Mouse (Mus musculus): ENCODE data around the gene Pim1. TPM values are rescaled to one million over a fixed set of nuclear protein-coding genes. Genes with fewer than 3 reads are reported as not detected.

Pim1 gene
- polyA plus RNA-seq (2012; rRNA removed): 8.8 and 10.0 TPM in 2 replicates

DNA sequence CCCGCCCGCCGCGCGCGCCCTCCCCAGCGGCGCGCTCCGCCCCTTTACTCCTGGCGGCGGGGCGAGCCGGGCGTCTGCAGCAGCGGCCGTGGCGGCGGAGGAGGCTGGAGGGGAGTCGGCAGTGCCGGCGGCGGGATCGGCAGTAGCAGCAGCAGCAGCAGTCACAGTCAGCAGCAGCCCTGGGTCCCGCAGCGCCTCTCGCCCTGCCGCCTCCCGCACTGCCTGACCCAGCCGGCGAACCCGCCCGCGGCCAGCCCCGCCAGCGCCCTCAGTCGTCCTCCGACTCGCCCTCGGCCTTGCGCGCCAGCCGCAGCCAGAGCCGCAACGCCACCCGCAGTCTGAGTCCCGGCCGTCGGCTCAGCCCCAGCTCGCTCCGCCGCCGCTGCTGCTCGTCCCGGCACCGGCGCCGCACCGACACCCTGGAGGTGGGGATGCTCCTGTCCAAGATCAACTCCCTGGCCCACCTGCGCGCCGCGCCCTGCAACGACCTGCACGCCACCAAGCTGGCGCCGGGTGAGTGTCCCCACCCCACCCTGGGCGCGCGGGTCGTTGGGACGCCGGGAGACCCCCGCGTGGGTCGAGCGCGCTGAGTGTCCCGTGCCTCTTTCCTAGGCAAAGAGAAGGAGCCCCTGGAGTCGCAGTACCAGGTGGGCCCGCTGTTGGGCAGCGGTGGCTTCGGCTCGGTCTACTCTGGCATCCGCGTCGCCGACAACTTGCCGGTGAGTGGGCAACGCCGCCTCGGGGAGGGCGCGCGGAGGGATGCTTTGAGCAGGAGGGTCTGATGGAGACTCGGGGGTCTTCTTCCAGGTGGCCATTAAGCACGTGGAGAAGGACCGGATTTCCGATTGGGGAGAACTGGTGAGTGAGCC, at the start of gene Pim1:
Pim1 (plus strand) TSS at position 41 of the 869 bp plus-strand sequence.

Other genes starting within 250 kb of the Pim1 start
- gene Ppil1, start 226.6 kb upstream of the Pim1 start, polyA plus RNA-seq (2012; rRNA removed): 61.0 and 69.0 TPM in 2 replicates
- gene BC004004, start 222.0 kb upstream of the Pim1 start, polyA plus RNA-seq (2012; rRNA removed): 89.5 and 91.0 TPM in 2 replicates
- gene Pi16, start 173.1 kb upstream of the Pim1 start, polyA plus RNA-seq (2012; rRNA removed): 4.5 and 5.2 TPM in 2 replicates
- gene Mtch1, start 142.8 kb upstream of the Pim1 start, polyA plus RNA-seq (2012; rRNA removed): 659 and 663 TPM in 2 replicates
- gene Fgd2, start 129.8 kb upstream of the Pim1 start, polyA plus RNA-seq (2012; rRNA removed): 11.3 and 13.4 TPM in 2 replicates
- 0.03 TPM in 1 of 2 replicates, not detected in the other for gene Gm17657, start 58.9 kb downstream of the Pim1 start, polyA plus RNA-seq (2012; rRNA removed)
- 28.6 and 34.0 TPM in 2 replicates for gene Tbc1d22b, start 59.0 kb downstream of the Pim1 start, polyA plus RNA-seq (2012; rRNA removed)
- gene Tmem217, start 61.6 kb downstream of the Pim1 start, polyA plus RNA-seq (2012; rRNA removed): 0.19 TPM in 1 of 2 replicates, not detected in the other
- 64.6 and 65.2 TPM in 2 replicates for gene Rnf8, start 124.0 kb downstream of the Pim1 start, polyA plus RNA-seq (2012; rRNA removed)
- gene Gm28043, start 124.1 kb downstream of the Pim1 start, polyA plus RNA-seq (2012; rRNA removed): 3.0 and 3.2 TPM in 2 replicates
- 58.2 and 61.1 TPM in 2 replicates for gene Cmtr1, start 169.8 kb downstream of the Pim1 start, polyA plus RNA-seq (2012; rRNA removed)
- gene Ccdc167, start 226.3 kb downstream of the Pim1 start, polyA plus RNA-seq (2012; rRNA removed): 13.3 and 16.4 TPM in 2 replicates

All from central nervous system, embryonic 18 days (tissue).